Mouse (Mus musculus) embryo, embryonic 11.5 days (tissue): Measurements from ENCODE around the gene Ism2.
"Not testable (repeated sequence)": the region's sequence is repeated elsewhere in the genome, so short reads cannot be mapped to it uniquely, and the experiment has no call there.

ENCODE experiments used
- DNase-seq: peaks from one replicate; pipeline ENCODE4 v3.0.0-alpha.2; 2012; ENCODE audit warnings: low read depth, low spot score

Gene Ism2

DNA sequence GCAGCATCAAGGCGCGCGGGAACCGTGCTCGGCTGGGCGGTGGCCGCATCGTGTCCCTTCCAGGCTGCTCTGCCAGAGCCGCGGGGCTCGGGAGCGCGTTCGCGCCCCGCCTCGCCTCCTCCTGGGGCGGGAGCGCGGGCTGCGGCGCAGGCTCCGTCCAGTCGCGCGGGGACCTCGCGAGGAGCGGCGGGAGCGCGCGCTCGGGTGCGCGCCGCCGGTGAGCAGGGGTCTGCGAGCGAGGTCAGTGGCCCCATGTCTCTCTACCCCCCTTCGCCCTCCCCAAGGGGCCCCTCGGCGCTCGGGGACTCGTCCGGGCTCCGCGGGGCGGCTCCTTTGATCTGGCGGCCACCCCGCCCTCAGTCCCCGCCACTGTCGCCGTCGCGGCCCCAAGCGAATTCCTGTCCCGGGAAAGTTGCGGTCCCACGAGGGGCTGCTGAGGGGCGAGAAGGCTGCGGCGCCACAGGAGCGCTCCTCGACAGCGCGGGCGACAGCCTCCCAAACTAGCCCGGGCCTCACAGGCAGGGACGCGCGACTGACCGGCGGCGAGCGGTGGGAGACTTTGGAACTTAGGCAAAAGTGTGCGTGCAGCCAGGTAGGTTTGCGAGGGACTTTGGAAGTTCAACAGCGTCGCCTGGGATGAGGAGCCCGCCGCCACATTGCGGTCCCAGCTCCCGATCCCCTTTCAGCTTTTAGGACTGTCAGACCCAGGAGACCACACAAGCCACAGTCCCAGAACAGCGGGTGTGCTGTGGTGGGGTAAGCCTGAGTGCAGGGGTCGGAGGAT lies at the start of gene Ism2:
TSS of gene Ism2 (minus strand) at position 49 of the 784 bp plus-strand sequence.
- no peak for DNase-seq

- DNase-seq, result no peak
These were observed 48.5 kb upstream of the Ism2 start for GRCm38 (mm10) chr12:87348029-87348428.

DNA sequence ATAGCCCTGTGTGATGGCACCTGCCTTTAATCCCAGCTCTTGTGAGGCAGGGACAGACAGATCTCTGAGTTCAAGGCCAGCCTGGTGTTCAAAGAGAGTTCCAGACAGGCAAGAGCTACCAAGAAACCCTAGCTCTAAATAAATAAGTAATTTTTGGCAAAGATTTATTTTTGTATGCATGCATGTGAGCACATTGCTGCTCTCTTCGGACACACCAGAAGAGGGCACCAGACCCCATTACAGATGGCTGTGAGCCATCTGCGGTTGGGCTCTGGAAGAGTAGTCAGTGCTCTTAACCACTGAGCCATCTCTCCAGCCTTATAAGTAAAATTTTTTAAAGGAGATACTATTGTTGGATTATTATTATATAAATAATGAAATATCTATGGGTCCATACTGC lies 48.0 kb upstream of the Ism2 start:
- DNase-seq, result no peak

DNA sequence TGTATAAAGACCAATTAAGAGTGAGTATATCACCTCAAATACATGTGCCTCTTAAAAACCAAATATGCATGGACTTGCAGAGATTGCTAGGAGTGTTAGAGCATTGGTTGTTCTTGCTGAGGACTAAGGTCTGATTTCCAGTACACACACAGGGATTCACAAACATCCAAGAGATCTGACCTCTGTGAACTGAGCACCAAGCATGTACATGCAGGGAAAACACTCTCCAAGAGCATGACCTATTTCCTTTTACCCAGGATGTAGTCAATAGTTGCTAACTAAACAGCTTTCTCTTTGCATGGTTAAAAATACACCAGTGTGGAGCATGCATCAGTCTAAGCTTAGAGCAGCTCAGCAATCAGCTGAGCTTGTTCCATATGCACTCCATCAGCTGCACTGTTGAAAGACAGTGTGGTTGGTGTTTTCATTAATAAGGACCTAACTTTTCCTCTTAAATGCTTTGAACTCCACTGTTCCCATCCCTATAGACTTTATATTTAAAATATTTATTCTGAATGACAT lies 43.6 kb upstream of the Ism2 start:
- no peak for DNase-seq

- no peak for DNase-seq
These were observed 38.6 kb upstream of the Ism2 start for GRCm38 (mm10) chr12:87338082-87338481.

GRCm38 (mm10) chr12:87334886-87335285 lies 35.4 kb upstream of the Ism2 start:
- no peak for DNase-seq

GRCm38 (mm10) chr12:87333794-87334193 lies 34.3 kb upstream of the Ism2 start:
- DNase-seq, result no peak

GRCm38 (mm10) chr12:87332511-87332910 lies 33.0 kb upstream of the Ism2 start:
- no peak for DNase-seq

DNA sequence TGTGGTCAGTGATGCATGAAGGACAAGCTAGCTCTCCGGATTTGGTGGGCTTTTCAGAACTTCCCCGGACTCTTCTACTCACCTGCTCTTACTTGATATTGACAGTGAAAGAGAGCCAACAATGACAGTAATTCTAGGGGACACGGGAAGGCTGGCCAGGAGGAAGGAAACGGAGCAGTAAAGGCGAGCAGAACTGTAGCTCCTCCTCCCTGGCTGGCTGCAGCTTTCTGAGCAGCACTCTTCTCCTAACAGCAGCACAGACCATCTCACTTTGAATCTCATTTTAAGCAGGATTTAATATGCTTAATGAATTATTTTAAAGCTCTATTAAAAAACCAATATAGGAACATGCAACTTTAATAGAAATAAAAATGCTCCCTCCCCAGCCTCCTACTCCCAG lies 32.4 kb upstream of the Ism2 start:
- DNase-seq, result no peak

DNA sequence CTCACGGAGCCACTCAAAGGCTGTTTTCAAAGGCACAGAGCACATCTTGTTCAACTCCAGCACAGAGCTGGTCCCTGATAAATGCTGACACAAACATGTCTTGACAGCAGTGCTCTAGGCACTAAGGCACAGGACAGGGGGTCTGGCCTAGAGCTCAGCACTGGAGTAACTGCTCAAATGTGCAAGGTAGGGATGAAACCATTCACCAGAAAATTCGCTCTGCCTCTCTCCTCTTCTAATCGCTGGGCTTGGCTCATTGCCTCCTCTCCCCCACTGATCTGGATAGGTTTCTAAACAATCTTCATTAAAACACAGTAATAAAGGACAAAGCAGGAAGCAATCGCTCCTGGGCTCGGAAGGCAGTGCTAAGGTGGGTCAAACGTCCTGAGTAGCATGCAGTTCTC lies 31.6 kb upstream of the Ism2 start:
- no peak for DNase-seq

DNA sequence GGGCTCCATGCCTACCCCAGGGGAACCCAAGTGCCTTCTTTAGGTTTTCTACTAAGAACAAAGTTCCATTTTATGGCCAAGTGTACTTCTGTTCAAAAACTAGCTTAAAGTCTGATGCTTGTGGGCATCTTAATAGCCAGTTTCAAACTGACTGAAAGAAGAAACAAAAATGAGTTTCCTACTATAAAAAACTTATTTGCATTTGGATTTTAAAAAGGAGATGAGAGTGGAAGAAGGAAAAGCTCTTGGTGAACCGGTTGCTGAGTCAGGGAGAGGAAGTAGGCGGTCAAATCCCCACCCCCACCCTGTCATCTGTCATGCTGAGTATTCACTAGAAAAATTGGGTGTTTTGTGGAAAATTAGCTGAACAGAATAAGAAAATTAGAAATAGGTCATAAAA lies 30.7 kb upstream of the Ism2 start:
- DNase-seq, result no peak

- no peak for DNase-seq
These were observed 28.5 kb upstream of the Ism2 start for GRCm38 (mm10) chr12:87328025-87328424.

GRCm38 (mm10) chr12:87327610-87328009 lies 28.1 kb upstream of the Ism2 start:
- DNase-seq, result no peak

GRCm38 (mm10) chr12:87325452-87325851 lies 25.9 kb upstream of the Ism2 start:
- DNase-seq, result no peak

DNA sequence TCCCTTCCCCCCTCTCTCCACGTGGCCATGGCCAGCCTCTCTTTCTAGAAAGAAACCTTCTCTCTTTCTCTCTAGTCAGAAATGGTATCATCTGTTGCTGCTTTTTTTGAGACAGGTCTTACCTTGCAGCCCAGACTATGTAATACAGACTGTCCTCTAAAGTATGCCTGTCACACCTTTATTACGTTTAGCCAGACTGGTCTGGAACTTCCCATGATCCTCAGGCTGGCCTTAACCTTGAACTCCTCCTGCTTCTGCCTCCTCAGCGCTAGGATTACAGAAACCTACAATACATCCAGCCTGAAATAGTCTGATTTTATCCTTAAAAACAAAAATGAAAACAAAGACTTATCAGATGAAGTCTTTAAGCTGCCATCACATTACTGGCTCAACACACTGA lies 19.7 kb upstream of the Ism2 start:
- DNase-seq, result no peak

DNA sequence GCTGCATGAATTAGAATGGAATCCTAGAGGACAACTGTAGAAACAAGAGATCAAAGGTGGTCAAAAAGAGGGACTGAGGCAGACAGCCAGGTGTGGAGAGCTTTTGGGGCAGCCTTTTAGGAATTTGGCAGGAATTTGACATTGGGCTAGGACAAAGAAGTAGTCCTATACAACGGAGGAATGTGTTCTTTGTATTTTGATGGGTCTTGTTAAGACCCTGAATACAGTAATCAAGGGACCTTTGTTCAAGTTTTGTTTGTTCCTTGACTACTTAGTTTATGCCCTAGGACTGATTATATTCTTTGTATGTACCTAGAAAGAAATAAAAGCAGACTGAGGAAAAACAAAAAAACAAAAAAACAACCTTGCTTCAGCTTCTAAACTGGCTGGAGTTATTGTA lies 18.4 kb upstream of the Ism2 start:
- no peak for DNase-seq

DNA sequence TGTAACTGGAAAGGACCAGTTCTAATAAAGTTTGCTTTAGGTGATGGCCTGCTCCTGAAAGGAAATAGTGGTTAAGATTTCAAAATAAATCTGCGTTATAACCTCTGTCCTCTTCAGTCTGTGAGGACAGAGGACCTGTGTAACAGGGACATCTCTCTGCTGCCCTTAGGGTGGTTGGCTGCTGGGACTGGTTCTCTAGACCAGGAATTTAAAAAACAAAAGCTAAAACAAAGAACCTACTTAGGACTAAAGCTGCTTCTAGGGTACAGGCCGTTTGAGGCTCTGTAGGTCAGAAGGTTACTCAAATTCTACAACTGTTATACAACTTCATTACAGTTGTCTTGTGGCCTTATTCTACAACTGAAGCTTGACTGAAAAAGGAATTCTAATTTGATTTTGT lies 13.6 kb upstream of the Ism2 start:
- no peak for DNase-seq

DNA sequence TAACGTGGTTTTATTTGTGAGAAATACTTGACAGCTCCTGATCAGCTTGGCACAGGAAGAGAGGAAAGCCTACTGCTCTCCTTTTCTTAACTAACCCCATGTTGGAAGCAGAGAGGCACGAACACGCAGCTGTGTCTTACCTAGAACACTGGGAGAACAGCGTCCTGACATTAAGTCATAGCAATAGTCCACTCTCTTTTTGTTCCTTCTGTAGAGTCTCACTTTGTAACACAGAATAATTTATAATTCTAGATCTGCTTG lies 7.0 kb upstream of the Ism2 start:
- DNase-seq, result not testable (repeated sequence)

DNA sequence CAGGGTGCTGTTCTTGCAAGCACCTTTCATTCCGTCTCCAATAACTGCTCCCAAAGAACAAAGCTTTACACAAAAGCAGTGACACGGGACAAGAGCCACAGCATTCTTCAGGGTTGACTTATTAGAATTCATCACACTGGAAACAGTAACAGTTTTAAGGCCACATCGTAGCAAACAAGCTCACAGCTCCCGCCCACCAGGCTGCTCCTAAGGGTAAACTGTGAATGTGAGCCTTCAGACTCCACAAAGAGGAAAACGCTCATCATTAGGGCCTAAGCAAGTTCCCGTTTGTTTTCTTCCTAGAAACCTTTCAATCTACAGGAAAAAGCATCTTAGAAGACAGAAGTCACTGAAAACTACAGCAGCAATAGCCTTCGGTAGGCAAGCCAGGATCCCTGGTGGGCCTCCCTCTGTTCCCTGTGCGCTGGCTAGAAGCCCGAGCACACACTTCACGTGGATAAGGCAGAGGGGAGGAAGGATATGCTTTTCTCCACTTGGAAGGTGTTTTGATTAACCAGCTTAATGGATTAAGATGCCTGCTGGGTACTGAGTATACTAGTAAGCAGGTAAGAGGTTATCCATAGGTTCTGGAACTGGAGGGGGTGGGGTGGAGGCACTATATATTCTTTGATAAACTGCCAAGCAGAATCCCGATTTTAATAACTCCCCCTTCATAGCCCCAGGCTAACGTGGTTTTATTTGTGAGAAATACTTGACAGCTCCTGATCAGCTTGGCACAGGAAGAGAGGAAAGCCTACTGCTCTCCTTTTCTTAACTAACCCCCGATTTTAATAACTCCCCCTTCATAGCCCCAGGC lies 6.5 kb upstream of the Ism2 start:
- DNase-seq, result no peak

DNA sequence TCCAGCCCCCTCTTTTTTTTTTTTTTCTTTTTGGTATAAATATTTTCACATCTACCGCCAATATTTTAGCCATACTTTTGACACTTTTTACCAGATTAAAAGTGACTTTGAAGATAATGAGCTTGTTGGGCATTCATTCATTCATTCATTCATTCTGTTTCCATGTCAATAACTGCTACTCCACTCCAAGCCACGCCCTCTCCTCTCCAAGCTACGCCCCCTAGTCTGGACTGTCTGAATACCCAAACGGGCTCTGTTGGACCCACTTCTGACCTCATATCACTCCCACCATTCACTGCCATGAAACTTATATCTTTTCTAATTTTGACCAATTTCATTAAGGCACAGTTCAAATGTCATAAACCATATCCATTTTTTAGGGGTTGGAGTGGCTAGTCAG lies 1.7 kb upstream of the Ism2 start:
- DNase-seq, result no peak

DNA sequence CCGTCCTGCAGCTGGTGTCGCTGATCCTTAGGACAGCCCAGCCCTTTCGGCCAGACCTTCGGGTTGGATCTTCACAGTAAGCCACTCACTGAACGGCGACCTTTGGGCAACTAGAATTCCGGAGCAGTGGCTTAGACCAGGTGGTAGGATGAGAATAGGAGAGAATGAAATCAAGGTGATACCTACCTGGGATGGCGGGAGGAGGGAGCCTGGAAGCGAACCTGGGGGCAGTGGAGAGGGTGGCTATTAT lies 861 bp upstream of the Ism2 start:
- DNase-seq, result no peak

- DNase-seq, result no peak
These were observed 358 bp downstream of the Ism2 start for GRCm38 (mm10) chr12:87299037-87299656.

DNA sequence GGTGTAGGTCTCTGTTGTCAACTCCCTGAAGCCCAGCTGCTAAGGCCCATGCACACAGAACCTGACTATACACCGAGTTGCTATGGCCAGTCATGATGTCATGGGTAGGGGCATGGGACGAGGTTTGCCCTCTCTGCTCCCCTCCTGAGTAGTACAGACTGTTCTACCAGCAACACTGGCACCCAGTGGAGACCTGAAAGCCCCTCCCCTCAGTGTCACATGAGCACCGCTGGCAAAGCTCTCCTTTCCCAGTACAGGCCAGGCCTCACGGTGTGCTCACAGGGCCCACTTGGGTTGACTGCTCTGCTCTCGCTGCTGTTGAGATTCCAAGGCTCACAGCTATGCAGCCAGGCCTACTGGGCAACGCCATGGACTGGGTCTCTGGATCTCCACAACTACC lies 5.6 kb downstream of the Ism2 start:
- no peak for DNase-seq
